In the genomic region with DNA sequence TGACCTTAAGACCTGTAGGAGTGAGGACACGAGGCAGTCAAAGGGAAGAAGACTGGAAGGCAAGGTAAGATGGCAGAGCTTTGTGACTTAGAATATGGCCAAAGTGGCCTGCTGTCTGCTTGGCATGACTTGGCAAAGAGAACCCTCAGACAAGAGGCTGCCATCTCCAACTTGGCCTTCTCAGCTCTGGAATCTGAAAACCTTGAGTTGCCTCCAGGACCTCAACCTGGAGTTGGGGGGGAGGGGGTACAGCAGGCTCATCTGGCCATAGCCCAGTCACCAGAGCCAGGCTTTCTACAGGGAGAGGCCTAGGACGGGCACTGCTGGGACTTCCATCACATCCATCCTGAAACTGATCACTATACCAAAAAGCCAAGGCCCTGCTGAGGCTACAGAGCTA, we compare ENCODE assay signal across 23 mouse cellular contexts. TPM values are rescaled to one million over a fixed set of nuclear protein-coding genes. Genes with fewer than 3 reads are reported as not detected.
DNase-seq lines count a peak whose midpoint lies in the region; ATAC-seq and TF ChIP-seq lines count a peak whose summit lies in the region.
"Had no signal": no experiment of that assay in that cellular context is flagged by ENCODE, and none has a peak within 500 bp of the region (broad histone marks: within the 10 kb centered on the region; RNA-seq: fewer than 3 reads in every experiment).

No protein-coding gene starts in this region.

- 62% methylated on average over 2 of the region's 2 CpGs for WGBS in heart, embryonic 10.5 days
- WGBS in heart, adult 2 months, result 65% methylated on average over 2 of the region's 2 CpGs
- WGBS in midbrain, embryonic 14.5 days, result 69% methylated on average over 2 of the region's 2 CpGs
- 73% methylated on average over 2 of the region's 2 CpGs for WGBS in midbrain, embryonic 10.5 days
- 93% methylated on average over 2 of the region's 2 CpGs for WGBS in hindbrain, embryonic 14.5 days

- H3K9me3 ChIP-seq in heart, embryonic 10.5 days, result no peaks in the 10 kb centered on the region
- no peaks in the 10 kb centered on the region for H3K9me3 ChIP-seq in midbrain, embryonic 14.5 days (ENCODE audit: control insufficient read depth, low read length)
- no peaks in the 10 kb centered on the region for H3K9me3 ChIP-seq in midbrain, embryonic 10.5 days (replicated peaks)
- H3K9me3 ChIP-seq in hindbrain, embryonic 14.5 days (ENCODE audit: control insufficient read depth, low read length), result no peaks in the 10 kb centered on the region
- H3K9me3 ChIP-seq: embryonic facial prominence, embryonic 15.5 days; forebrain, embryonic 15.5 days; heart, embryonic 12.5 days; intestine, embryonic 15.5 days; limb, embryonic 13.5 days; lung, embryonic 15.5 days had no signal

- no peak for TF ChIP-seq CTCF in heart, adult 2 months (IDR thresholded peaks at IDR 0.05)

- DNase-seq in heart, embryonic 10.5 days (ENCODE audit: low spot score), result no peak
- DNase-seq in heart, adult 2 months, result no peak
- DNase-seq in midbrain, embryonic 14.5 days, result no peak
- no peak for DNase-seq in midbrain, embryonic 10.5 days (ENCODE audit: low spot score)
- no peak for DNase-seq in hindbrain, embryonic 14.5 days (ENCODE audit: low spot score)
- DNase-seq in right cerebral cortex, postnatal 4 days, result no peak
- no peak for DNase-seq in urinary bladder, postnatal 36 days (ENCODE audit: low spot score in 2 of 2)
- DNase-seq: adrenal gland, adult 2 months; cerebellum, adult 8-10 months; gastrocnemius, postnatal 36 days; heart, postnatal 14 days; kidney, postnatal 36 days; lung, postnatal 4 days; retina, postnatal 1 day had no signal

- H3K4me1 ChIP-seq in heart, embryonic 10.5 days, result peaks cover 65% of the 10 kb centered on the region
- peaks cover 9% of the 10 kb centered on the region; the same call in 1 of the 2 replicates for H3K4me1 ChIP-seq in heart, adult 2 months (ENCODE audit: control insufficient read depth, insufficient read depth, low read length)
- H3K4me1 ChIP-seq in midbrain, embryonic 14.5 days (ENCODE audit: control insufficient read depth, insufficient read depth, low read length), result peaks cover 64% of the 10 kb centered on the region
- peaks cover 54% of the 10 kb centered on the region for H3K4me1 ChIP-seq in midbrain, embryonic 10.5 days
- peaks cover 80% of the 10 kb centered on the region for H3K4me1 ChIP-seq in hindbrain, embryonic 14.5 days (replicated peaks; ENCODE audit: control insufficient read depth, insufficient read depth, low read length)
- H3K4me1 ChIP-seq: intestine, embryonic 15.5 days had no signal

- H3K9ac ChIP-seq in heart, adult 2 months (ENCODE audit: low read depth, low read length), result no peak overlapping the region
- no peak overlapping the region for H3K9ac ChIP-seq in midbrain, embryonic 14.5 days (replicated peaks; ENCODE audit: low read length)
- no peak overlapping the region for H3K9ac ChIP-seq in hindbrain, embryonic 14.5 days
- H3K9ac ChIP-seq: embryonic facial prominence, embryonic 15.5 days; forebrain, embryonic 15.5 days; heart, embryonic 12.5 days; intestine, embryonic 15.5 days; limb, embryonic 13.5 days; liver, embryonic 14.5 days; lung, embryonic 15.5 days had no signal

- intact Hi-C loops in heart, adult 2 months (cut with DNase I), result no loop called here

- peaks cover 3% of the 10 kb centered on the region; the same call in 1 of the 2 replicates for H3K36me3 ChIP-seq in heart, embryonic 10.5 days
- H3K36me3 ChIP-seq in heart, adult 2 months (ENCODE audit: control insufficient read depth, insufficient read depth, low read length), result peaks cover 3% of the 10 kb centered on the region
- H3K36me3 ChIP-seq in midbrain, embryonic 14.5 days (ENCODE audit: control insufficient read depth, insufficient read depth, low read length), result no peaks in the 10 kb centered on the region
- no peaks in the 10 kb centered on the region for H3K36me3 ChIP-seq in midbrain, embryonic 10.5 days
- H3K36me3 ChIP-seq in hindbrain, embryonic 14.5 days (replicated peaks; ENCODE audit: control insufficient read depth, insufficient read depth), result no peaks in the 10 kb centered on the region
- H3K36me3 ChIP-seq: embryonic facial prominence, embryonic 15.5 days; forebrain, embryonic 15.5 days; intestine, embryonic 15.5 days; limb, embryonic 13.5 days; lung, embryonic 15.5 days had no signal

- peak overlapping the region; percentile 73 for H3K27ac ChIP-seq in heart, embryonic 10.5 days
- no peak overlapping the region for H3K27ac ChIP-seq in heart, adult 2 months
- H3K27ac ChIP-seq in midbrain, embryonic 14.5 days (replicated peaks; ENCODE audit: low read depth, low read length), result 0 out of 2 replicates have a peak overlapping the region, but pooled peaks have one; percentile 46
- no peak overlapping the region for H3K27ac ChIP-seq in midbrain, embryonic 10.5 days (replicated peaks)
- H3K27ac ChIP-seq in hindbrain, embryonic 14.5 days, result peak overlapping the region; percentile 41; the same call in 1 of the 2 replicates
- H3K27ac ChIP-seq: embryonic facial prominence, embryonic 15.5 days; intestine, embryonic 15.5 days; limb, embryonic 13.5 days; liver, embryonic 14.5 days; lung, embryonic 15.5 days; stomach, postnatal 0 days had no signal

- no peak for ATAC-seq in midbrain, embryonic 14.5 days (ENCODE audit: low FRiP score, low TSS enrichment)
- ATAC-seq in hindbrain, embryonic 14.5 days (ENCODE audit: low FRiP score), result no peak
- ATAC-seq: forebrain, embryonic 15.5 days; intestine, embryonic 15.5 days had no signal

- no peak overlapping the region for H3K4me3 ChIP-seq in heart, embryonic 10.5 days
- H3K4me3 ChIP-seq in heart, adult 2 months, result no peak overlapping the region
- no peak overlapping the region for H3K4me3 ChIP-seq in midbrain, embryonic 14.5 days (replicated peaks; ENCODE audit: low read depth, low read length)
- no peak overlapping the region for H3K4me3 ChIP-seq in midbrain, embryonic 10.5 days
- H3K4me3 ChIP-seq in hindbrain, embryonic 14.5 days (replicated peaks; ENCODE audit: low read length), result no peak overlapping the region
- H3K4me3 ChIP-seq: embryonic facial prominence, embryonic 15.5 days; forebrain, embryonic 15.5 days; heart, embryonic 12.5 days; intestine, embryonic 15.5 days; limb, embryonic 13.5 days; lung, embryonic 15.5 days; myocyte had no signal

- no peak for TF ChIP-seq EP300 in heart, adult 2 months (IDR thresholded peaks at IDR 0.05; ENCODE audit: insufficient read depth, low read depth, low read length)

- no peaks in the 10 kb centered on the region for H3K79me2 ChIP-seq in heart, adult 2 months (replicated peaks; ENCODE audit: control insufficient read depth, insufficient read depth, low read length)

- H3K27me3 ChIP-seq in heart, embryonic 10.5 days (ENCODE audit: insufficient read depth, poor library complexity, severe bottlenecking), result no peaks in the 10 kb centered on the region
- H3K27me3 ChIP-seq in heart, adult 2 months (ENCODE audit: control insufficient read depth, insufficient read depth, low read length), result no peaks in the 10 kb centered on the region
- no peaks in the 10 kb centered on the region for H3K27me3 ChIP-seq in midbrain, embryonic 14.5 days (ENCODE audit: control insufficient read depth, insufficient read depth, low read length)
- H3K27me3 ChIP-seq in midbrain, embryonic 10.5 days (ENCODE audit: low read depth, poor library complexity, severe bottlenecking), result no peaks in the 10 kb centered on the region
- H3K27me3 ChIP-seq in hindbrain, embryonic 14.5 days (ENCODE audit: control insufficient read depth, insufficient read depth, low read length), result no peaks in the 10 kb centered on the region
- H3K27me3 ChIP-seq: embryonic facial prominence, embryonic 15.5 days; forebrain, embryonic 15.5 days; heart, embryonic 12.5 days; intestine, embryonic 15.5 days; lung, embryonic 15.5 days had no signal

- no peak overlapping the region for H3K4me2 ChIP-seq in midbrain, embryonic 14.5 days (ENCODE audit: low read length)
- H3K4me2 ChIP-seq in hindbrain, embryonic 14.5 days (replicated peaks), result no peak overlapping the region
- H3K4me2 ChIP-seq: embryonic facial prominence, embryonic 15.5 days; forebrain, embryonic 15.5 days; heart, embryonic 12.5 days; intestine, embryonic 15.5 days; limb, embryonic 13.5 days; lung, embryonic 15.5 days had no signal

- TF ChIP-seq POLR2A in heart, adult 2 months (IDR thresholded peaks at IDR 0.05; ENCODE audit: insufficient read depth, low read depth, low read length), result no peak

RNA-seq across cellular contexts. Expression of gene Homer2, which starts 55.0 kb away (rescaled TPM):
- 119 and 154 TPM in 2 replicates for polyA plus RNA-seq in heart, embryonic 10.5 days (2016; fragmentation: Nextera tagmentation; extraction: Ambion mirVana)
- total RNA-seq in heart, adult 2 months (2021), result 10 to 100 TPM; 85.1 to 99.5 TPM
- polyA plus RNA-seq in heart, adult 2 months (2012; rRNA removed), result 33.1 and 39.4 TPM in 2 replicates
- polyA plus RNA-seq in midbrain, embryonic 14.5 days (2014; fragmentation: Nextera tagmentation; extraction: Ambion mirVana), result 19.1 and 21.7 TPM in 2 replicates
- 11.9 and 12.9 TPM in 2 replicates for polyA plus RNA-seq in midbrain, embryonic 10.5 days (2016; fragmentation: Nextera tagmentation; extraction: Ambion mirVana)
- polyA plus RNA-seq in hindbrain, embryonic 14.5 days (2014; fragmentation: Nextera tagmentation; extraction: Ambion mirVana), result 25.7 and 27.8 TPM in 2 replicates
- polyA plus RNA-seq: myocyte had no signal

Comparison
In these comparisons a context has a peak if more than half of its experiments do, and no peak if none do; other contexts are left out.
1. H3K27ac ChIP-seq: peak in heart, embryonic 10.5 days (single experiment), midbrain, embryonic 14.5 days (single experiment) and hindbrain, embryonic 14.5 days (single experiment); none in heart, adult 2 months (single experiment) and midbrain, embryonic 10.5 days (single experiment).